Mouse (Mus musculus) heart, embryonic 14.5 days (tissue): ENCODE measurements around the gene Spcs3. TPM values are rescaled to one million over a fixed set of nuclear protein-coding genes. Genes with fewer than 3 reads are reported as not detected.
A peak's percentile ranks its signal among the peaks of the same experiment; 100 is the strongest.

Source experiments
- ATAC-seq: fragments of 200-750 bp; cut with Nextera tagmentation; 2 replicates; pipeline ENCODE4 v1.8.0; 2017; ENCODE audit warnings: low read depth, moderate TSS enrichment; ENCODE audit not compliant: insufficient number of reproducible peaks, insufficient read depth, low FRiP score
- H3K27ac ChIP-seq, 2 experiments: fragments of 200-500 bp in 1 of 2; fragments of 300-500 bp in 1 of 2; sonication (generic) in 1 of 2; replicated peaks in 1 of 2; 2 replicates each; pipeline ENCODE4 v1.5.1; 2012 to 2014; ENCODE audit warnings: low read depth in 2 of 2, low read length in 2 of 2, control low read depth in 1 of 2, mild to moderate bottlenecking in 1 of 2, mixed read lengths in 1 of 2; ENCODE audit not compliant: control insufficient read depth in 1 of 2, insufficient read depth in 1 of 2
- H3K27me3 ChIP-seq: fragments of 300-500 bp; sonication (generic); 2 replicates; pipeline ENCODE4 v1.6.1; 2014; ENCODE audit warnings: mild to moderate bottlenecking, low read length, control low read depth; ENCODE audit not compliant: control insufficient read depth, insufficient read depth
- H3K36me3 ChIP-seq: fragments of 300-500 bp; sonication (generic); 2 replicates; pipeline ENCODE4 v1.6.1; 2014; ENCODE audit warnings: mild to moderate bottlenecking, control low read depth, low read length, mixed read lengths; ENCODE audit not compliant: control insufficient read depth, insufficient read depth
- H3K4me1 ChIP-seq, 2 experiments: fragments of 200-500 bp in 1 of 2; fragments of 300-500 bp in 1 of 2; sonication (generic) in 1 of 2; 2 replicates each; pipeline ENCODE4 v1.6.1; 2012 to 2014; ENCODE audit warnings: low read length in 2 of 2, control low read depth in 1 of 2, mixed read lengths in 1 of 2; ENCODE audit not compliant: control insufficient read depth in 2 of 2, insufficient read depth in 2 of 2
- H3K4me2 ChIP-seq: fragments of 300-500 bp; sonication (generic); 2 replicates; pipeline ENCODE4 v1.6.1; 2014; ENCODE audit warnings: mild to moderate bottlenecking, low read length
- H3K4me3 ChIP-seq, 2 experiments: fragments of 200-500 bp in 1 of 2; fragments of 300-500 bp in 1 of 2; sonication (generic) in 1 of 2; 2 replicates each; pipeline ENCODE4 v1.5.1; 2012 to 2014; ENCODE audit warnings: low read length in 2 of 2, mild to moderate bottlenecking in 2 of 2, control low read depth in 1 of 2, low read depth in 1 of 2, moderate library complexity in 1 of 2; ENCODE audit not compliant: control insufficient read depth in 1 of 2, insufficient read depth in 1 of 2
- H3K9ac ChIP-seq: fragments of 300-500 bp; sonication (generic); 2 replicates; pipeline ENCODE4 v1.6.1; 2014; ENCODE audit warnings: mild to moderate bottlenecking, low read length
- H3K9me3 ChIP-seq: fragments of 300-500 bp; sonication (generic); 2 replicates; pipeline ENCODE4 v1.6.1; 2016; ENCODE audit warnings: low read length, control low read depth; ENCODE audit not compliant: control insufficient read depth
- WGBS: fragments of 180-500 bp; shearing (Covaris S2); extraction: QIAGEN DNeasy Blood & Tissue Kit; methylation state at CpG from one replicate; pipeline ENCODE4 v1.1.7; 2014; 5-methylcytosine and 5-hydroxymethylcytosine counted together
- polyA plus RNA-seq: library from polyadenylated mRNA; unstranded; fragments of >200 nt; fragmentation: Nextera tagmentation; extraction: Ambion mirVana; gene quantifications from 2 replicates; pipeline ENCODE4 v1.2.1, GENCODE M21; 2014

The Spcs3 gene
- 56.6 and 61.5 TPM in 2 replicates for polyA plus RNA-seq

DNA sequence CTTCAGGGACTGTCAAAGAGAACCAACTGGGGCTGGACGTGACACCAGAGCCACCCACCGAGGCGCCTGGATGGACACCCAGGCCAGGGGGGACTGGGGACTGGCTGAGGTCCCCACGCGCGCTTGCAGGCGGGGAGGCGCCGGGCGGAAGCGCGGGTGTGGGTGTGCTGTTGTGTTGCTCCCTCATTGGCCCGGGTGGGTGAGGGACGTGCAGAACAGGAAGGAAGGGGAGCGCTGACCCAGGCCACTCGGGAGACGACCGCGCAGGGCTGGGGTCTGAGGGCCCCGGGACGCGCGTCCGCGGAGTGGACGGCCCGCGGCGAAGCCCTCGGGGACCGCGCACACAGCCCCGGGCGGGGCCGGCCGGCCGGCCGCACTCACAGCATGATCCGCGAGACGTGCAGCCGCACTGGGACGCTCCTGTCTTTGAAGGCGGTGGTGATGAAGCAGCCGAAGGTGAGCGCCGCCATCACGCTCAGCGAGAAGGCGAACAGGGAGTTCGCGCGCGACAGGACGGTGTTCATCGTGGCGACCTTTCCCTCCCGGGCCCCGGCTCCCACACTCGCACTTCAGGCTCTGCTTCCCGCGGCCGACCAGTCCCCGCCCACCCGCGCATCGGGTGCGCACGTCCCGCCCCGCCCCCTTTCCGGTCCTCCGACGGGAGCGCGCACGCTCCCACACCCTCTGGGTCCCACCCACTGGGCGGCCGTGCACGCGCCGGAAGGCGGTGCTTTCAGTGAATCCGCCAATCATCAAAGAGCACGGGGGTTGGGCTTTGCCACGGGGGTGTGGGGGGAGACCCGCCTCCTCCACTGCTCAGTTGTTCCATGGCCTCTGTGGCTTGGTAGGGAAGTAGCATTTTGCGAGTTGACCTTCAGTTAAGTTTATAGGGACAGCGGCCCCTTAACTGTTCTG is at the start of gene Spcs3, which contains the start of gene Asb5:
TSS of gene Spcs3 (minus strand) at position 617 of the 915 bp plus-strand sequence.
TSS of gene Asb5 (plus strand) at position 199 of the 915 bp plus-strand sequence.
- H3K27ac ChIP-seq = peak within 1 kb of the TSS; percentile 88 to 90
- H3K4me2 ChIP-seq = peak within 1 kb of the TSS; percentile 69
- peaks cover 0 to 9% of the 10 kb centered on the region in 2 experiments; a peak in 2 of 4 replicates for H3K4me1 ChIP-seq
- WGBS = under 1% methylated on average over 83 of the region's 89 CpGs
- peaks cover 18% of the 10 kb centered on the region for H3K36me3 ChIP-seq
- peak within 1 kb of the TSS; percentile 92 for H3K9ac ChIP-seq
- H3K4me3 ChIP-seq = peak within 1 kb of the TSS; percentile 93 to 97
- no peaks in the 10 kb centered on the region for H3K27me3 ChIP-seq
- peak; percentile 97 for ATAC-seq
- H3K9me3 ChIP-seq = no peaks in the 10 kb centered on the region

DNA sequence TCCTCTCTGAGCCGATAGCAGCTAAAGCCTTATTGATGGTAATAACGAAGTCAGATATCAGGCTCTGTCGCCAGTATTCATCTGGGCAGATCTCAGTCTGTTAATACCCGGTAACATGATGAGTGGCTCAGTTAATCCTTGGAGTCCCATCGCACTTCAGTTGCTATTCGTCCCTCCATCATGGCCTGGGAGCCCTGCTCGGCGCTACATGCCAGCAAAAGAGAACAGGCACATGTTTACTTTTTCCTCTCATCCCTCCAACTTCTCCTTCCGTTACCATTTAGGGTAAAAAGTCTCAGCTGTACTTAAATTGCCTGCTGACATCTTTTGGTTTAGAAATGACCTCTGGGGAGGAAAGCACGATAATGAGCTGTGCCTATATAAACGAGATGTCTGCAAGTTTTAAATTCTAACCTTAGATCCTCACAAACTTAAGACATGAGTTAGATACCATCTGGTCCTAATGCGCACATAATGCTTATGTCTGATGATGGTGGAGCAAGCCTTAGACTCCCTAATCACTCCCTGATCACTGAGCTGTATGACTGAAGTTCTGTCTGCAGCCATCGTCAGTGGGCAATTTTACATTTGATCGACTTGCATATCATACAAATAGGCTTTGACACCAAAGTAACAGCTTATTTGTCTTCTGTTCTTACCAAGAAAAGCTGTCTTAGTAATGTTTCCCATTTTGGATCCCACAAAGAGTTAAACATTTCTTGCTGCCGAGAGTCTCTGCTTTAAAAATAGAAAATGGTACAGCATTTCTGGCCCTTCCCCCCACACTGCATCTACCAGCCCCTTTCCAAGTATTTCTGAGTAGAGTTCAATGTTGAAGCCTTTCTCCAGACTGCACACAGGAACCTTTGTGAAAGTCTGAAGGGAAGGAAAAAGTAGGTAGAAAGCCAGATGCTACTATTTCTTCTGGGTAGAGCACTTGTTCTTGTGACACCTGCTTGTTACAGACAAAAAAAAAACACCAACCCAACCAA is 41.1 kb upstream of the Spcs3 start:
- no peak for ATAC-seq
- no peak overlapping the region for H3K4me3 ChIP-seq

DNA sequence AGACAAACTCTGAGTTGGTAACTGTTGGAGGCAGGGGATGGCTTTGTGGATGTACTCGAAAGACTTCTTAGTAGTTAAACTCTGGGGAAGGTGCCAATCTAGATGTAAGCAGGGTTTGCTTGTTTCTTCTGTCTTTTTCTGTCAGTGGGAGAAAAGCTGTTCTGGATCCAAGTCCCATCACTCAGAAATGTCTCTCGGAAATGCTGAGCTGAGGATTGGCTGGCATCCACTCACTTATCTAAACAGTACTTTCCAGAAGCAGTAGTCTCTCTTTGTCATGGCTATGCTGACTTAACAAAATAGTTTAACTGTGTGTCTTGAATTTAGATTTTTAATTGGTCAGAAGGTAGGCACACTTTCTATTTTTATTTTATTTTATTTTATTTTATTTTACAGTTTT is 37.4 kb upstream of the Spcs3 start:
- no peak overlapping the region for H3K4me3 ChIP-seq
- no peaks in the 10 kb centered on the region for H3K27me3 ChIP-seq
- no peak overlapping the region for H3K27ac ChIP-seq
- no peaks in the 10 kb centered on the region for H3K9me3 ChIP-seq
- 27% methylated on average over 2 of the region's 2 CpGs for WGBS
- ATAC-seq = no peak
- no peak overlapping the region for H3K9ac ChIP-seq
- no peaks in the 10 kb centered on the region for H3K36me3 ChIP-seq
- peaks cover 0 to 11% of the 10 kb centered on the region in 2 experiments; a peak in 3 of 4 replicates for H3K4me1 ChIP-seq
- no peak overlapping the region for H3K4me2 ChIP-seq

More for the DNA sequence above, 41.1 kb upstream of the Spcs3 start:
- Histone ChIP-seq H3K27ac (peak overlapping the region; percentile 86 to 87), H3K9me3 (no peaks in the 10 kb centered on the region), H3K4me1 (peaks cover 0 to 8% of the 10 kb centered on the region in 2 experiments; a peak in 3 of 4 replicates), H3K36me3 (no peaks in the 10 kb centered on the region), H3K27me3 (no peaks in the 10 kb centered on the region), H3K4me2 (peak overlapping the region; percentile 50), H3K9ac (peak overlapping the region; percentile 59)
- WGBS = 62% methylated on average over 15 of the region's 15 CpGs

DNA sequence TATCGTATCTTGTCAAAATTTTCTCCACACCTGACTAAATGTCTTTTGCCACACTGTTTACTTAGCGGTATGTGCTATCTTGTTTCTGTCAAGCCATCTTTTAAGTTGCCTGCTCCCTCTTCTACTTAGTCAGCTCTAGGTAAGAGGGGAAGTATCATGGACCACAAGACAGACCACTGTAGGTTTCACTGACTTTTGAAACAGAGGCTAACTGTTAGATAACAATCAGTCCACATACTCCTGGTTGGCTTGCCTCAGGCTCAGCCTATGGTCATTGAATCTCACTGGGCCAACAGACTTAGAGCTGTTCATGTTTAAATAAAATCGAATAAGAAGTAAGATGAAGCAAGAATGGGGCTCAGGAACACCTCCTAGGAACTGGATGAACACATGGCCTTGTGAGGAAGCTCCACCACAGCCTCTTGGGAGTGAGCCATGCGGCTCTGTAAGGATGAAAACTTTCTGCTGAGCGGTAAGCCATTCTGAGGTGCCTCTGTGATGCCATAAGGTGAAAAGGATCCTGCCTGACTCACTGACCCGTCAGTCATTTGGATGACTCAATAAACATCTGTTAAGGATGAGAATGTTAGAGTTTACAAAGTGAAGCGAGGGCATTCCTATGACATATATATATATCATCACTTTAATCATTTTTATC is 35.9 kb upstream of the Spcs3 start:
- 86% methylated on average over 7 of the region's 7 CpGs for WGBS
- Histone ChIP-seq H3K27me3 (no peaks in the 10 kb centered on the region), H3K4me2 (no peak overlapping the region), H3K4me1 (peaks cover 0 to 14% of the 10 kb centered on the region in 2 experiments; a peak in 2 of 4 replicates), H3K36me3 (no peaks in the 10 kb centered on the region), H3K27ac (no peak overlapping the region), H3K9me3 (no peaks in the 10 kb centered on the region), H3K4me3 (no peak overlapping the region), H3K9ac (no peak overlapping the region)
- no peak for ATAC-seq

DNA sequence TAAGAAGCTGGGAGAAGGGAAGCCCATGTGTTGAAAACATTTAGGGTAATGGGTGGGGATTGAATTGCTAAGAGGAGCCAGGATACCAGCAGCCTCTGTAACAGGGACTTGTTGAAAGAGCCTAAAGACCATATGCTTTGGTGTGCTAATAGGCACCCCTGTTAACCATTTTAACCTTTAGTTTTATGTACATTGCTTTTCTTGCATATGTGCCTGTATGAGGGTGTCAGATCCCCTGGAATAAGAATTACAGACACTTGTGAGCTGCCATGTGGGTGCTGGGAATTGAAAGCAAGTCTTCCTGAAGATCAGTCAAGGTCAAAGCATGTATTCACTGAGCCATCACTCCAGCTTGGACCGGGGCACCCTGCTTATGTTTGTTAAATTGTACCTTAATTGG is 35.4 kb upstream of the Spcs3 start:
- H3K4me1 ChIP-seq = peaks cover 0 to 11% of the 10 kb centered on the region in 2 experiments; a peak in 2 of 4 replicates
- H3K4me3 ChIP-seq = no peak overlapping the region
- H3K4me2 ChIP-seq = no peak overlapping the region
- no peaks in the 10 kb centered on the region for H3K36me3 ChIP-seq
- ATAC-seq = no peak
- H3K27ac ChIP-seq = no peak overlapping the region
- no peaks in the 10 kb centered on the region for H3K27me3 ChIP-seq
- H3K9ac ChIP-seq = no peak overlapping the region
- 87% methylated on average over 1 of the region's 1 CpGs for WGBS
- no peaks in the 10 kb centered on the region for H3K9me3 ChIP-seq

DNA sequence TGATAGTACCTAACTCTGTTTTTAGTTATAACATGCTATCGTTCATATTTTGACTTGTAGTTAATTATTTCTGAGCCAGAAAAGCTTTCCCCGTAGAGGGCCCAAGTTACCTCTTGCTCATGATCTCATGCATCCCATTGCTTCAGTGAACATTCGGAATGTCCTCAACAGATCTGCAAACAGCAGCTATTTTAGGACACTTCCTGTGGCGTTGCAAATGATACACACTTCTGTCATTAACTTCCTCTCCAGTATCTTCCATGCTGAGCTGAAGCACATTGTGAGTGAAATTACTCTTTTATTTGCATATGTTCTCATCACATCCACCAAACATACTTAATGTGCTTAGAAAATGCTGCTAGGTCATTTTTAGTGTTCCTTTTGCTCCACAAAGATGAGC is 32.3 kb upstream of the Spcs3 start:
- Histone ChIP-seq H3K27ac (0 out of 4 replicates have a peak overlapping the region, but pooled peaks of 1 of the 2 experiments have one; percentile 10), H3K9me3 (no peaks in the 10 kb centered on the region), H3K9ac (no peak overlapping the region), H3K4me1 (peaks cover 0 to 11% of the 10 kb centered on the region in 2 experiments; a peak in 2 of 4 replicates), H3K27me3 (no peaks in the 10 kb centered on the region), H3K4me2 (no peak overlapping the region), H3K4me3 (no peak overlapping the region), H3K36me3 (no peaks in the 10 kb centered on the region)
- ATAC-seq = no peak
- 31% methylated on average over 4 of the region's 4 CpGs for WGBS

DNA sequence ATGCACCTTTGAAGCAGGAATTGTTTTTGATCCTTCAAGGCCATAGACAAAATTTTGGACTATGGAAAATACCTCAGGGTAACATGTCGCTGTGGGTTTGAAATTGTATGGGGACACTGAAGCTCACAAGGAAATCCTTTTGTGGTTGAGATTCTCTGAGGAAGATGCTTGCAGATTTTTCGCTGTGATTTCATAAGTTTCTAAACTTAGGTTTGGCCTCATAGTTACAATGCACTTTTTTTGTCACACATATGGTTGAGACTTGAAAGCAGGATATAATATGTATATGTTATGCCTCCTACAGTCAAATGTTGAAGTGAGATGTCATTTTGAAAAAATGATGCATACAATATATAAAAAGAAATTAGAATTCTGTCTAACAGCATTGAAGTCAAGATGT is 25.1 kb upstream of the Spcs3 start:
- H3K4me1 ChIP-seq = no peaks in the 10 kb centered on the region
- no peak overlapping the region for H3K27ac ChIP-seq
- no peak for ATAC-seq
- no peak overlapping the region for H3K9ac ChIP-seq
- no peak overlapping the region for H3K4me2 ChIP-seq
- H3K9me3 ChIP-seq = no peaks in the 10 kb centered on the region
- H3K4me3 ChIP-seq = no peak overlapping the region
- no peaks in the 10 kb centered on the region for H3K27me3 ChIP-seq
- 69% methylated on average over 2 of the region's 2 CpGs for WGBS
- H3K36me3 ChIP-seq = no peaks in the 10 kb centered on the region
